Mouse (Mus musculus): ENCODE results near the gene Lmx1a. TPM values are rescaled to one million over a fixed set of nuclear protein-coding genes. Genes with fewer than 3 reads are reported as not detected.
A peak's percentile ranks its signal among the peaks of the same experiment; 100 is the strongest.

The Lmx1a gene
- polyA plus RNA-seq, 1 experiment from 2014 or later = 11.5 TPM

DNA sequence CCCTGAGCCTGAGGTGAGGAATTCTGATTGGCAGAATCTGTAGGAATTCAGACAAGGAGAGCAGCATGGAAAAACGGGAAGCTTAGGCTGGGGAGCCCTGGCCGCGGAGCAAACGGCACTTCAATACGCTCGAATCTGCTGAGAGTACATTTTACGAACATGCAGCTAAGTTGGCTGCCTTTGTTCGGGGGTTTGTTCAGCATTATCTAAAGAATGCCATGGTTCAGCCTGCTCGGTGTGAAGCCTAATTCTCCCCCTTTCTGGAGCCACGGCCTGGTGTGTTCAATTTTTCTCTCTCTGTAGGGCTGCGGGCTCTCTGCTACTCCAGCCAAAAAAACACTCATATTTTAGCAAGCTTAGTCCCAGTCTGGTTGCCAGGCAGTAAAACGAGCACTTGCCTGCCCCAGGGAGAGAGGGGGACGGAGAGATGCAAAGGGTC lies 72.8 kb downstream of the Lmx1a start:
- H3K9me3 ChIP-seq = no peaks in the 10 kb centered on the region
- H3K36me3 ChIP-seq = no peaks in the 10 kb centered on the region
- DNase-seq (ENCODE audit: low spot score) = peak; percentile 42
- H3K4me1 ChIP-seq (replicated peaks) = peaks cover 54% of the 10 kb centered on the region
- peaks cover 94% of the 10 kb centered on the region for H3K27me3 ChIP-seq (ENCODE audit: insufficient read depth, poor library complexity, severe bottlenecking)
- 8% methylated on average over 13 of the region's 13 CpGs for WGBS
- H3K4me3 ChIP-seq = peak overlapping the region; percentile 24; the same call in 1 of the 2 replicates
- peak overlapping the region; percentile 71 for H3K27ac ChIP-seq

DNA sequence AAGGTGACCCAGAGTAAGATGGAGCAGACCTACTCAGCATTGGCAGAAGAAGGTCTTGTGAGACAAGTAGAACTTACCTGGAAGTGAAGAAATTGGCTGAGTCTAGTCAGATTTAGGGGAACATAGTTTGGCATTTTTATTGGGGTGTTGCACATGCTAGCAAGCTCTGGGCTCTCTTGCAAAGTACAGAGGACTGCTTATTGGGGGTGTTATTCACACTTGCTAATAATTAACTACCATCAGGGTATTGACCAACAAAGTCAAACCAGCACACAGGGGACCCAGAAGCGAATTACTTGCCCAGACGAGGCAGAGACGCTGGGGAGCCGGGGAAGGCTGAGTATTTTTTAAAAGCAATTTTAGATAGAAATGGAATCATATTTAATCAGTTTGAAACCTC lies 77.6 kb downstream of the Lmx1a start:
- H3K27ac ChIP-seq = no peak overlapping the region
- H3K4me3 ChIP-seq = no peak overlapping the region
- 86% methylated on average over 4 of the region's 4 CpGs for WGBS
- H3K27me3 ChIP-seq (ENCODE audit: insufficient read depth, poor library complexity, severe bottlenecking) = peaks cover 49% of the 10 kb centered on the region
- H3K4me1 ChIP-seq (replicated peaks) = peaks cover 23% of the 10 kb centered on the region
- DNase-seq (ENCODE audit: low spot score) = no peak
- H3K36me3 ChIP-seq = no peaks in the 10 kb centered on the region
- no peaks in the 10 kb centered on the region for H3K9me3 ChIP-seq

DNA sequence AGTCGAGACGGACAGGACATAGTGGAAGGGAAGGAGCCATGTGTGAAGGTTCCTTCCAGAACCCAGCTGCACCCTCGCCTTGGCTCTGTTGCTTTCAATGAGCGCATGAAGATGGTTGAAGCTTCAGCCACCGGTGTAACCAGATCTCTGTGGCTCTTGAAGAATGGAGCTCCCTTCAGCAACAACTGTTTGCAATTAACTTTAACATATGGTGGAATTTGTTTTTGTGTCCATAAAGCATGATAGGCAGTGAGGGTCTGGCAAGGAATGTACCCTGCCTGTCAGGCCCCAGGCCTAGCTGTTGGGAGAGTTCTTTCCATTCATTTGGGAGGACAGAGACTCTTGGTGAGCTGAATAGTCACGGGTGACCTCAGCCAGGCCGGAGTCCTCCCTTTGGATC lies 81.4 kb downstream of the Lmx1a start:
- no peak overlapping the region for H3K4me3 ChIP-seq
- peaks cover 6% of the 10 kb centered on the region for H3K4me1 ChIP-seq (replicated peaks)
- peaks cover 15% of the 10 kb centered on the region for H3K27me3 ChIP-seq (ENCODE audit: insufficient read depth, poor library complexity, severe bottlenecking)
- WGBS = 78% methylated on average over 7 of the region's 7 CpGs
- DNase-seq (ENCODE audit: low spot score) = no peak
- H3K27ac ChIP-seq = no peak overlapping the region
- no peaks in the 10 kb centered on the region for H3K36me3 ChIP-seq
- H3K9me3 ChIP-seq = no peaks in the 10 kb centered on the region

DNA sequence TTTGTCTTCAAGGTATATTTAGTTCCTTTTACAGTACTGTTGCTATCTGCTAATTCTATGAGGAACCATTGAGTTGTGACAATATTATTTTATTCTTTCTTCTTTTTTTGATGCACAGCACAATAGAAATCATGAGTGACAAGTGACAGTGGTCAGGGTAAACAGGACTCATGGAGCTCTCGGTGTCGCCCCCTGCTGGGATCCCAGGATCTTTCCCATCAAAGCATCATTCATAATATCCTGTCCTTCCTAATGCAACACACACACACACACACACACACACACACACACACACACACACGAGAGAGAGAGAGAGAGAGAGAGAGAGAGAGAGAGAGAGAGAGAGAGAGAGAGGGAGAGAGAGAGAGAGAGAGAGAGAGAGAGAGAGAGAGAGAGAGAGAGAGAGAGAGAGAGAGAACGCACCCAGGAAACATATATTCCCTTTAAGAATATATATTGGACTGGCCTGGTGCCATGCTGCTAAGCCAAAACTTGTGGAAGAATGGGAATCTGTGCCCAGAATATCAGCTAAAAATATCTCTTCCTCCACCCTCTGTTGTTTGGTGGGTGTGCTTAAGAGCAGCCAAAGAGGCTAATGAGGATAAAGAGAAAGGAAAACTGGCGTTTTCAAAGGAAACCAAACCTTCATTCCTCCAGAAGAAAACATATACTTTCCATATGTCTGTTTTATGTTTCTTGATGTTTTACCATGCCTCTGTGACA lies 90.9 kb downstream of the Lmx1a start:
- Histone ChIP-seq H3K27ac (no peak overlapping the region), H3K4me1 (replicated peaks) (peaks cover 6% of the 10 kb centered on the region), H3K4me3 (no peak overlapping the region), H3K27me3 (ENCODE audit: insufficient read depth, poor library complexity, severe bottlenecking) (peaks cover 4% of the 10 kb centered on the region), H3K9me3 (no peaks in the 10 kb centered on the region), H3K36me3 (no peaks in the 10 kb centered on the region)
- DNase-seq (ENCODE audit: low spot score) = no peak
- 77% methylated on average over 4 of the region's 5 CpGs for whole genome bisulfite sequencing

DNA sequence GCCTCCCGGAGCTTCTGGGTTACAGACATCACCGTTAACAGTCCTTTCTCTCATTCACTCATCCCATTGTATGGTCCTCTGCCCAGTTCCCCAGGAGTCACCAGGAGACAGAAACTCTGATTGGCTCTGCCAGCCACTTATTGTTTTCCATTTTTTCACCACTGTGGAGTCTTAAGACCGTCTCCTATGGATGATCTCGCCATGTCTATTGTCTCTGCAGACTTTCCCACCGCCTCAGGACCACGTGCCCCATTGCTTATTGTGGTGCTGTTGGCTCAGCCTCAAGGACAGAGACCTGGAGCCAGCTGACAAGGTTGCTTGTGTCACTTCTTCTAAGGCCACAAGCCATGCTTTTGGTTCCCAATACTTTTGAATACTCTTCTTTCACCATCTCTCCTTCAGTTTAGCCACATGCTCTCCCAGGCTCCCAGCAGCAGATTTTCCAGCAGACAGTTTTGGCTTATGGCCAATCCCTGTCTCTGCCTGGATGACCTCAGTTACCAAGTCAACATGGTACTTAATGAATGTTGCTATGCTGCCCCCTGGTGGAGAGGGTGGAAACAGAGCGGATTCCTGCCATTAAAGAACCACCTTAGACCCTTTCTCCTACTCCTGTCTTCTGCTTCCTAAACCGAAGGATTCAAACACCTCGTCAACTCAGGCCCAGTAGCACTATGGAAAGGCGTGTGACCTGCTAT lies 92.9 kb downstream of the Lmx1a start:
- Histone ChIP-seq H3K27ac (no peak overlapping the region), H3K4me1 (replicated peaks) (peaks cover 8% of the 10 kb centered on the region), H3K4me3 (no peak overlapping the region), H3K27me3 (ENCODE audit: insufficient read depth, poor library complexity, severe bottlenecking) (peaks cover 4% of the 10 kb centered on the region), H3K36me3 (no peaks in the 10 kb centered on the region), H3K9me3 (no peaks in the 10 kb centered on the region)
- 40% methylated on average over 10 of the region's 10 CpGs for WGBS
- peak; percentile 66 for DNase-seq (ENCODE audit: low spot score)

DNA sequence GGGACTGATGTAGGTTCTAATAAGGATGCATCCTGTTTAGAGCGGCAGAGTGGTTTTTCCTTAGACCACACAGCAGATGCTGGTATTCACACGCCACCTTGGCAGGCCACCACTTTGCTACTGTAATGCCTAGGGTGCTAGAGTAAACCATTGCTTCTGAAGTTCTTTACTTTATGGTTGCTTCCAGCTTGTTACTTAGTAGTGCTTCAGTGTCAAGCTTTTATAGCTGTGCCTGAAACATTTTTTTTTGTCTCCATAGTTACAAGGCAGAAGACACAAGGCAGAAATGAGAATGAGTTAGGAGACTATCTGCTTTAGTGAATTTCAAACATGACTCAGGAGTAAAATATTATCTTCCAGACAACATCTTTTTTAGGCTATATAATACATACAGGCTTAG lies 95.0 kb downstream of the Lmx1a start:
- no peak overlapping the region for H3K4me3 ChIP-seq
- 91% methylated on average over 2 of the region's 2 CpGs for WGBS
- H3K9me3 ChIP-seq = no peaks in the 10 kb centered on the region
- H3K27me3 ChIP-seq (ENCODE audit: insufficient read depth, poor library complexity, severe bottlenecking) = peaks cover 4% of the 10 kb centered on the region
- no peaks in the 10 kb centered on the region for H3K36me3 ChIP-seq
- no peak for DNase-seq (ENCODE audit: low spot score)
- H3K27ac ChIP-seq = no peak overlapping the region
- peaks cover 17% of the 10 kb centered on the region for H3K4me1 ChIP-seq (replicated peaks)

DNA sequence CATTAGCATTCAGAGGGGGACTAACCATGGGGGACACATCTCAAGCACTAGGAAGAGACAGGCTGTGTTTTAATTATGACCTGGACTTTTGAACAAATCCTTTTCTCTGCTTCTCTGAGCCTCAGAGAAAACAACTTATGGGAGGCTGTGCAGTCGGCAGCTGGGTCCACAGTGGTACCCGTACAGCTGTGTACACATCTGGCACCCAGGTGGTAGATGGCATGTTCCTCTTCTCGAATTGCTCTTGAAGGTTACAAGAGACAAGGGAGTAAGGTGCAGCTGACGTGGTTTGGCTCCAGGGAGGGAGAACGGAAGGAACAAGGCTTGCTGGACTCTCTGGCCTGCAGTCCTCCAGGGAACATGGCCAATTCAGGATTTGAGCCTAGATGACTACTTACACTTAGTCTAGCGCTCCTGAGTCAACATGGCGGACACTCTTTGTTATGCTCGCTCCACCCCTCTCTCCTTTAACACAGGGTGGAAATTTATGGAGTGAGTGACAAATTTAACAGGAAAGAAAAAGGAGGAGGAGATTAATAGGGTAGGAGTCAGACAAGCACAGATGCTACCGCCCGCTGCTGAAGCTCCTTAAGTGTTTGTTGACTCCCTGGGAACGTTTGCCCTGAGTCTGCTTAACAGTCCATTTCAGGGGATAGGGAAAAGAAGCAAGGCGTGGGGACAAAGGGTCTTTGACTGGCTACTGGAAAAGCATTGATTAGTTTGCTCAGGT lies 99.8 kb downstream of the Lmx1a start:
- Histone ChIP-seq H3K27me3 (ENCODE audit: insufficient read depth, poor library complexity, severe bottlenecking) (no peaks in the 10 kb centered on the region), H3K9me3 (no peaks in the 10 kb centered on the region), H3K4me3 (no peak overlapping the region), H3K4me1 (replicated peaks) (peaks cover 22% of the 10 kb centered on the region), H3K36me3 (no peaks in the 10 kb centered on the region), H3K27ac (no peak overlapping the region)
- 67% methylated on average over 12 of the region's 12 CpGs for WGBS
- DNase-seq (ENCODE audit: low spot score) = peak; percentile 32

DNA sequence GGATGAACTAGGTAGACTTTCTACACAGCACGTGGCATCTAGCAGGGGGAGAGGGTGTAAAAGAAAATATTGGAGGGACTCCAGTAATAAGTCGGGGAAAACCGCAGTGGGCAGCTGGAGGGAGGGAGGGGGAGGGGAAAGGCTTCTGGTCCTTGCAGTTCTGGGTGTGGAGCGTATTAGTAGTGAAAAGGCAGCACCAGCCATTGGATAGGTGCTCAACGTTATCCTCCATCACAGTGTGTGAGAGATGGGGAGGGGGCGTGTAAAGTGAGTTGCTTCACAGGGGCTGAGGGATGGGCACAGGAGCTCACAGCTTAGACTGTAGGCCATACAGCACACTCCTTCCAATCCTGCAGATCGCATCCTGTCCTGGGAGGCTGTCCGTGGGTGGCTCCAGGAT lies 100.4 kb downstream of the Lmx1a start:
- Histone ChIP-seq H3K4me3 (no peak overlapping the region), H3K9me3 (no peaks in the 10 kb centered on the region), H3K27me3 (ENCODE audit: insufficient read depth, poor library complexity, severe bottlenecking) (no peaks in the 10 kb centered on the region), H3K4me1 (replicated peaks) (peaks cover 24% of the 10 kb centered on the region), H3K27ac (no peak overlapping the region), H3K36me3 (no peaks in the 10 kb centered on the region)
- DNase-seq (ENCODE audit: low spot score) = no peak
- 77% methylated on average over 8 of the region's 8 CpGs for WGBS

DNA sequence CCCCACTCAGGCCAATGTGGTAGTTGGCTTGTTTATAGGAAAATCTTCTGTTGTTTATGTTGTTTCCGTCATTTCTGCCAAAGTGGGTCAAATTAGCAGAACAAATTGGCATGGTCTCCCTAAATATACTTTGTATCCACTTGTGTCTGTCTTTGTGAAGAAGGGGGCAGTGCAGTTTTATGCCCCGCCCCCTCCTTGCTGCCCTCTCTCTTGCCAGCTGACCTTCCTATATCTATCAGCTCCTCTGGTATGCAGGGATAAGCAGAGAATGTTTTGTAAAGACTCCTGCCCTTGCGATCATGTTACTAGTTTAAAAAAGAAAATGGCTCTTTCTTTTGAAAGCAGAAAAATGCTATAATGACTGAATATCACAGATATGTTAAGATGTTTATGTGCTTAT lies 101.7 kb downstream of the Lmx1a start:
- Histone ChIP-seq H3K9me3 (no peaks in the 10 kb centered on the region), H3K27ac (no peak overlapping the region), H3K27me3 (ENCODE audit: insufficient read depth, poor library complexity, severe bottlenecking) (no peaks in the 10 kb centered on the region), H3K4me3 (no peak overlapping the region), H3K4me1 (replicated peaks) (peaks cover 24% of the 10 kb centered on the region), H3K36me3 (no peaks in the 10 kb centered on the region)
- WGBS = 80% methylated on average over 3 of the region's 3 CpGs
- no peak for DNase-seq (ENCODE audit: low spot score)

DNA sequence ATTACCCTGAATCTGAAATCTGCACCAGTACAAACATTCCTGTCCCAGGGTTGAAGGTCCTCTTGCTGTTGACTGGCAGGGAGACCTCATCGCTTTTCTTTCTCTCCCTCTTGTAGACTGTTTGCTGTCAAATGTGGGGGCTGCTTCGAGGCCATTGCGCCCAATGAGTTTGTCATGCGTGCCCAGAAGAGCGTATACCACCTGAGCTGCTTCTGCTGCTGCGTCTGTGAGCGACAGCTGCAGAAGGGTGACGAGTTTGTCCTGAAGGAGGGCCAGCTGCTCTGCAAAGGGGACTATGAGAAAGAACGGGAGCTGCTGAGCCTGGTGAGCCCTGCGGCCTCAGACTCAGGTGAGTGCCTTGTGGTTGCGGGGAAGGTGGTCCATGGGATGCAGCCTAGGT lies 102.2 kb downstream of the Lmx1a start:
- no peak overlapping the region for H3K4me3 ChIP-seq
- peaks cover 24% of the 10 kb centered on the region for H3K4me1 ChIP-seq (replicated peaks)
- no peaks in the 10 kb centered on the region for H3K36me3 ChIP-seq
- 79% methylated on average over 11 of the region's 11 CpGs for WGBS
- H3K9me3 ChIP-seq = no peaks in the 10 kb centered on the region
- DNase-seq (ENCODE audit: low spot score) = no peak
- no peak overlapping the region for H3K27ac ChIP-seq
- no peaks in the 10 kb centered on the region for H3K27me3 ChIP-seq (ENCODE audit: insufficient read depth, poor library complexity, severe bottlenecking)

DNA sequence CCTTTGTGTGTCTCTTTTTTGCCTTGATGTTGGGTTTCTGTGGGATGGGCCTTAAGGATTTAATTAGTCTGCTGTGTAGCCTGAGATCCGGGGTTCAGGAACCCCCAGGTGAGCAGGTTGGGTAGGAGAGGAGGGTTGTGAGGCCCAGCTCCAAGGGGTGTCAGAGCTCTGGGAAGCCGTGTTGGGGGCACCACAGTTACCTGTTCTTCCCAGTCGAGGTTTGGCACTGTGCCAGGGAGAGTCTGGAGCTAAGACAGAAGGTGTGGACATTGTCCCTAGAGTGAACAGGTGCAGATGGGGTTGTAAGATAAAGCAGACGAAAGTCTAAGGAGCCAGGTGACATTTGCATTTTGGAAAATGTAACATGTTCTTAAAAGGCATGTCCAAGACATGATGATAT lies 112.9 kb downstream of the Lmx1a start:
- Histone ChIP-seq H3K27me3 (ENCODE audit: insufficient read depth, poor library complexity, severe bottlenecking) (peaks cover 49% of the 10 kb centered on the region), H3K36me3 (no peaks in the 10 kb centered on the region), H3K27ac (peak overlapping the region; percentile 35; the same call in 1 of the 2 replicates), H3K9me3 (no peaks in the 10 kb centered on the region), H3K4me1 (replicated peaks) (peaks cover 41% of the 10 kb centered on the region), H3K4me3 (peak overlapping the region; percentile 62; the same call in 1 of the 2 replicates)
- no peak for DNase-seq (ENCODE audit: low spot score)
- 46% methylated on average over 4 of the region's 4 CpGs for WGBS

DNA sequence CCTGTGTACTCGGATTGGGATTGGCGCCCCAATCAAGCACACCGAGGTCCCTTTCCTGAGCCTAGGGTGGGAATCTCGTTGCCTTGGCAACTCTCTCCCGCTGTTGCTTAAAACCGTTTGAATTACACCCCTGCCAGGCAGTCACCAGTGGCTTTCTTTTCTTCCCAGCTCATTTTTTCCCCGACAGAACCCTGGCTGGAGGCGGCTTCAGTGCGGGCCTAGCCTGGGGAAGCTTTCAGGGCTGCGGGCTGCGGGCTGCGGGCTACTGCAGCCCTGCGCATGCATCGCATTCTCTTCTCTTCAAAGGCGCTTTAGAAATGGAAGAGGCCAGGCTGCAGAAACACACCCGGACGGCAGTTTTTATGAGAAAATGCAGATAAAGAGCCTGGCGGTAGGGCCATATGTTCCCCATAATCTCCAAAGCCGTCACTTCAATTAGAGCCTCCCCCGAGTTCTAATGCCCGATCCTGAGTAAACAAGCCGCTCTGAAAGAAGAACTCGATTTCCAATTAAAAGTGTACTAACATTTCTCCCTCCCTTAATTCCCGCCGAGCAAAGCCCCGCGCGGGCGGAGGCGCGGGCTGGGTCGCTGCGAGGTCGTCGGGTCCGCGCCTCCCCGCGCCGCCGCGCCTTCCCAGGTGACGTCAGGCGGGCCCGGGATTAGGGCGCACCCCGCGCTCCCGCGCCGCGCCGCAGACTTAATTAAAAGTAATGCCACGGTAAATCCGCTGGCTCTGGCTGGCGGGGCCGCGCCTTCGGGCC lies 113.7 kb downstream of the Lmx1a start:
- Histone ChIP-seq H3K4me1 (replicated peaks) (peaks cover 48% of the 10 kb centered on the region), H3K9me3 (no peaks in the 10 kb centered on the region), H3K27ac (peak overlapping the region; percentile 87), H3K36me3 (no peaks in the 10 kb centered on the region), H3K27me3 (ENCODE audit: insufficient read depth, poor library complexity, severe bottlenecking) (peaks cover 49% of the 10 kb centered on the region), H3K4me3 (peak overlapping the region; percentile 62)
- under 1% methylated on average over 59 of the region's 59 CpGs for WGBS
- peak; percentile 61 for DNase-seq (ENCODE audit: low spot score)
